Mouse (Mus musculus) embryonic facial prominence, embryonic 14.5 days (tissue): ENCODE results near the gene Ptgfrn. TPM values are rescaled to one million over a fixed set of nuclear protein-coding genes. Genes with fewer than 3 reads are reported as not detected.
A peak's percentile ranks its signal among the peaks of the same experiment; 100 is the strongest.

Experiments
- ATAC-seq: fragments of 200-750 bp; cut with Nextera tagmentation; 2 replicates; pipeline ENCODE4 v1.8.0; 2017; ENCODE audit warnings: low read depth, moderate number of reproducible peaks, moderate TSS enrichment
- DNase-seq: peaks from one replicate; pipeline ENCODE4 v3.0.0-alpha.2; 2015; ENCODE audit warnings: low spot score
- H3K27ac ChIP-seq: fragments of 300-500 bp; sonication (generic); replicated peaks from 2 replicates; pipeline ENCODE4 v1.5.1; 2014; ENCODE audit warnings: low read depth, mild to moderate bottlenecking, low read length, moderate library complexity
- H3K27me3 ChIP-seq: fragments of 300-500 bp; sonication (generic); replicated peaks from 2 replicates; pipeline ENCODE4 v1.6.1; 2014; ENCODE audit warnings: low read length; ENCODE audit not compliant: control insufficient read depth, insufficient read depth
- H3K36me3 ChIP-seq: fragments of 300-500 bp; sonication (generic); 2 replicates; pipeline ENCODE4 v1.6.1; 2014; ENCODE audit warnings: low read length, mixed read lengths; ENCODE audit not compliant: control insufficient read depth, insufficient read depth
- H3K4me1 ChIP-seq: fragments of 300-500 bp; sonication (generic); 2 replicates; pipeline ENCODE4 v1.6.1; 2014; ENCODE audit warnings: antibody characterized with exemption, low read length; ENCODE audit not compliant: control insufficient read depth, insufficient read depth
- H3K4me2 ChIP-seq: fragments of 300-500 bp; sonication (generic); 2 replicates; pipeline ENCODE4 v1.6.1; 2014; ENCODE audit warnings: low read depth, mild to moderate bottlenecking, low read length, moderate library complexity, mixed read lengths
- H3K4me3 ChIP-seq: fragments of 300-500 bp; sonication (generic); 2 replicates; pipeline ENCODE4 v1.5.1; 2014; ENCODE audit warnings: low read depth, mild to moderate bottlenecking, low read length
- H3K9ac ChIP-seq: fragments of 300-500 bp; sonication (generic); 2 replicates; pipeline ENCODE4 v1.6.1; 2014; ENCODE audit warnings: low read depth, mild to moderate bottlenecking, low read length, moderate library complexity, mixed read lengths
- H3K9me3 ChIP-seq: fragments of 300-500 bp; sonication (generic); 2 replicates; pipeline ENCODE4 v1.6.1; 2016; ENCODE audit warnings: low read length; ENCODE audit not compliant: control insufficient read depth
- WGBS: fragments of 180-500 bp; shearing (Covaris S2); extraction: QIAGEN DNeasy Blood & Tissue Kit; methylation state at CpG from one replicate; pipeline ENCODE4 v1.1.7; 2014; 5-methylcytosine and 5-hydroxymethylcytosine counted together
- polyA plus RNA-seq: library from polyadenylated mRNA; unstranded; fragments of >200 nt; fragmentation: Nextera tagmentation; extraction: Ambion mirVana; gene quantifications from 2 replicates; pipeline ENCODE4 v1.2.1, GENCODE M21; 2014

Gene Ptgfrn
- polyA plus RNA-seq, 1 experiment from 2014 or later, result 9.7 TPM

GRCm38 (mm10) chr3:101102106-101102505, 8.0 kb downstream of the Ptgfrn start:
- H3K4me1 ChIP-seq, result peaks cover 11% of the 10 kb centered on the region; the same call in 1 of the 2 replicates
- no peaks in the 10 kb centered on the region for H3K9me3 ChIP-seq
- no peaks in the 10 kb centered on the region for H3K27me3 ChIP-seq
- DNase-seq (no peak), ATAC-seq (no peak)
- no peaks in the 10 kb centered on the region for H3K36me3 ChIP-seq
- no peak overlapping the region for H3K9ac ChIP-seq
- no peak overlapping the region for H3K27ac ChIP-seq
- no peak overlapping the region for H3K4me3 ChIP-seq
- no peak overlapping the region for H3K4me2 ChIP-seq
- WGBS, result 86% methylated on average over 7 of the region's 7 CpGs

DNA sequence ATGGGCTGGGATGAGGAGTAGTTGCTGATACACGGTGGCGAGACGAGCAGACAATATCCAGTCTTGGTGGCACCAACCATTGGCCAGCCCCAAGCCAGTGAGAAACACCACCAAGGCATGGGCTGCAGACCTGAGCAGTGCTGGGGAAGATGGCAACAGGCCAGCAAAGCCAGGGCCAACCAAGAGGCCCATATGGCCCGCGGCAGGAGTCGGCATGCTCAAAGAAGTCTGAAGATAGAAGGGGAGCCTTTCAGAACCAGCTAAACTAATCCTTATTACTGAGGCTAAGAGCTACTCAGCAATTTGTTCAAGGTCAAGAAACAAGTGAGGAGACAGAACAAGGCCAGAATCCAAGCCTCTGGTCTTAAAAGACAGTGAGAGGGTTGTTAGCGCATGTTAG, 8.9 kb downstream of the Ptgfrn start:
- WGBS, result 85% methylated on average over 7 of the region's 7 CpGs
- peaks cover 11% of the 10 kb centered on the region; the same call in 1 of the 2 replicates for H3K4me1 ChIP-seq

DNA sequence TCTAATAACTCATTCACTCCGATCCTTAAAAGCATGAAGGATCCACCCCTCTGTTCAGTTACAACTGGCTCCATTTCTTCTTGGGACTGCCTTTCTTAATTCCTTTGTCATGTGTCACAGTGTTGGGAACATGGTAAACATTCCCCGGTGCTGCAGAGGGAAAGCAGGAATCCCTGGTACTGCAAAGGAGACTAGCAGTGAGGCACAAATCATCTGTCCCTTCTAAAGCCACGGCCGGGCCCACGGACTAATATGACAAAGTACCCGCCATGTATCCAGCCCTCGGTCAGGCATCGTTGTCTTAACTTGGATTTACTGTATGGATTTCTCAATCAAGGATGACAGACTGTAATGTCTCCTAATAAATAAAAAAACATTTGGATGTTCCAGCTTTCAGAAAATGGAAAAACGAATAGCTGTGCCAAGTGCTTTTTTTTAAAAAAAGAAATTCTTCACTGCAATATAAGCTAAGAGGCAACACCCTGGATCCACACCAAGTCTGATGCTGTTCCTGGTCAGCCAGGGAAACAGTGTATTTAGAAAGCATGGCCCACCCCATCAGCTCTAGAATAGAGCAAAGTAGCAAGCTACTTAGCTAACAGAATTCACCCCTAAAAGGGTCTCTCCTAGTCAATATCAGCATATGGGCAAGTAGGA, 10.2 kb downstream of the Ptgfrn start:
- no peaks in the 10 kb centered on the region for H3K9me3 ChIP-seq
- no peak overlapping the region for H3K4me3 ChIP-seq
- H3K36me3 ChIP-seq, result no peaks in the 10 kb centered on the region
- H3K4me2 ChIP-seq, result no peak overlapping the region
- no peak overlapping the region for H3K9ac ChIP-seq
- WGBS, result 64% methylated on average over 9 of the region's 9 CpGs
- DNase-seq, result no peak
- no peaks in the 10 kb centered on the region for H3K27me3 ChIP-seq
- H3K4me1 ChIP-seq, result peaks cover 11% of the 10 kb centered on the region; the same call in 1 of the 2 replicates
- no peak for ATAC-seq
- no peak overlapping the region for H3K27ac ChIP-seq

More for the DNA sequence above, 8.9 kb downstream of the Ptgfrn start:
- Histone ChIP-seq H3K27me3 (no peaks in the 10 kb centered on the region), H3K4me3 (no peak overlapping the region), H3K9me3 (no peaks in the 10 kb centered on the region), H3K36me3 (no peaks in the 10 kb centered on the region), H3K4me2 (no peak overlapping the region), H3K27ac (no peak overlapping the region), H3K9ac (no peak overlapping the region)
- DNase-seq, result no peak
- no peak for ATAC-seq

DNA sequence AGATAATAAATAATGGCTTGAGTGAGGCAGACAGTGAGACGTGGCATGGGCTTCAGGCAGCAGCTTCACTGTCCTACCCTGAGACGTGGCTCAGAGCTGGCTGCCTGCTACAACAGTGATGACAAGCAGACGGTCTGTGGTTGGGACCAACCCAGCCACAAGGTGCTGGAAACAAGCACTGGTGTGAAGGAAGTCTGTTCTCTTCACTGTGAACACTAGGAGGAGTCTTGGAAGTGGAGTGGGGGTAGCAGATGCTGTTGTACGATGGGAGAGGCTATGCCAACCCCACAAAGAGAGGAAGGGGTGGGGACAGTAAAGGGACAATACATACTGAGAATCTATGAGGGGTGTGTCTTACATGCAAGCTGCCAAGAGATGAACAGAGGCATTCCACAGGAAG, 12.0 kb downstream of the Ptgfrn start:
- H3K27me3 ChIP-seq, result no peaks in the 10 kb centered on the region
- no peak overlapping the region for H3K4me3 ChIP-seq
- DNase-seq (peak; percentile 39), ATAC-seq (no peak)
- no peak overlapping the region for H3K9ac ChIP-seq
- H3K9me3 ChIP-seq, result no peaks in the 10 kb centered on the region
- WGBS, result 42% methylated on average over 4 of the region's 4 CpGs
- no peak overlapping the region for H3K27ac ChIP-seq
- no peak overlapping the region for H3K4me2 ChIP-seq
- peaks cover 11% of the 10 kb centered on the region; the same call in 1 of the 2 replicates for H3K4me1 ChIP-seq
- H3K36me3 ChIP-seq, result no peaks in the 10 kb centered on the region

GRCm38 (mm10) chr3:101097146-101097800, 12.8 kb downstream of the Ptgfrn start:
- no peak overlapping the region for H3K27ac ChIP-seq

DNA sequence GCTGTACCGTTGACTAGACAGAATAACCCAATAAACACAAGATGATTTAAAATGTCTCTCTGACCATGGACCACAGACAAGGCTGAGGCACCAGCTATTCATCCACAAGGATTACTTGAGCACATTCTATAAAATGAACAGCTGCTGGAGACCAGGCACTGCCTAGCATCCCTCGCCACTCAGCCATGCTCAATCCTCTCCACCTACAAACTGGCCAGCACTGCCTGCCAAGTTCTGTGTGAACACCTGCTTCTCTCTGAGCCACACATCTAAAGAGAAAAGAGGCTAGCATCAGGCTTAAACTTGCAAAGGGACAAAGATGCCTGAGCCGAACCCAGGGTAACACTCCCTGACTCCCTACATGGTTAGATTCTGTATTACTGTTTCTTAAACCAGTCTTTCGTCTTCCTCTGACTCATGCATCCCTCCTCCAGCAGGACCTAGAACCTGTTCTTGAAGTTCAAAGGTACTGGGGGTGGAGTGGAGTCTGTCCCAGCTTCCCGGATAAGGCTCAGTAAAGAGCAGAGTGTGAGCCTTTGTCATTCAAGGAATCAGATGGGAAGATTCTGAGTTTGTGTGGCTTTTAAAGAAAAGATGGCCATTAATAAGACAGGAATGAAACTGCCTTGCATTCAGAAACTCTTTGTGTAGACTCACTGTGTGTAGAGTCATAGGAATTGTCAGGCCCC, 14.2 kb downstream of the Ptgfrn start:
- DNase-seq, result no peak
- WGBS, result 70% methylated on average over 5 of the region's 5 CpGs
- H3K4me3 ChIP-seq, result no peak overlapping the region
- no peak overlapping the region for H3K9ac ChIP-seq
- H3K4me1 ChIP-seq, result peaks cover 11% of the 10 kb centered on the region; the same call in 1 of the 2 replicates
- no peak; the same call in 1 of the 2 replicates for ATAC-seq
- no peaks in the 10 kb centered on the region for H3K9me3 ChIP-seq
- no peak overlapping the region for H3K27ac ChIP-seq
- no peaks in the 10 kb centered on the region for H3K27me3 ChIP-seq
- H3K4me2 ChIP-seq, result no peak overlapping the region
- no peaks in the 10 kb centered on the region for H3K36me3 ChIP-seq

More at GRCm38 (mm10) chr3:101097146-101097800, 12.8 kb downstream of the Ptgfrn start:
- ATAC-seq (no peak), DNase-seq (no peak)
- no peaks in the 10 kb centered on the region for H3K27me3 ChIP-seq
- H3K4me2 ChIP-seq, result no peak overlapping the region
- WGBS, result 75% methylated on average over 9 of the region's 9 CpGs
- peaks cover 11% of the 10 kb centered on the region; the same call in 1 of the 2 replicates for H3K4me1 ChIP-seq
- no peaks in the 10 kb centered on the region for H3K36me3 ChIP-seq
- H3K4me3 ChIP-seq, result no peak overlapping the region
- no peak overlapping the region for H3K9ac ChIP-seq
- no peaks in the 10 kb centered on the region for H3K9me3 ChIP-seq

GRCm38 (mm10) chr3:101092202-101092601, 17.9 kb downstream of the Ptgfrn start:
- no peak overlapping the region for H3K27ac ChIP-seq
- WGBS, result 72% methylated on average over 13 of the region's 13 CpGs
- H3K9me3 ChIP-seq, result no peaks in the 10 kb centered on the region
- H3K4me3 ChIP-seq, result no peak overlapping the region
- no peak for DNase-seq
- H3K36me3 ChIP-seq, result no peaks in the 10 kb centered on the region
- no peak for ATAC-seq
- no peak overlapping the region for H3K4me2 ChIP-seq
- H3K27me3 ChIP-seq, result no peaks in the 10 kb centered on the region
- peaks cover 2% of the 10 kb centered on the region; the same call in 1 of the 2 replicates for H3K4me1 ChIP-seq
- H3K9ac ChIP-seq, result no peak overlapping the region

GRCm38 (mm10) chr3:101086584-101087445, 23.3 kb downstream of the Ptgfrn start:
- DNase-seq, result no peak
- 74% methylated on average over 7 of the region's 7 CpGs for WGBS

More at GRCm38 (mm10) chr3:101086584-101087445, 23.3 kb downstream of the Ptgfrn start:
- Histone ChIP-seq H3K4me2 (no peak overlapping the region), H3K9me3 (no peaks in the 10 kb centered on the region), H3K36me3 (no peaks in the 10 kb centered on the region), H3K9ac (no peak overlapping the region), H3K27ac (no peak overlapping the region), H3K4me3 (no peak overlapping the region), H3K27me3 (no peaks in the 10 kb centered on the region), H3K4me1 (no peaks in the 10 kb centered on the region)
- ATAC-seq, result no peak
